ENCODE assay signal across 8 mouse cellular contexts in genomic region chr3:100189444-100189843, GRCm38 (mm10). TPM values are rescaled to one million over a fixed set of nuclear protein-coding genes. Genes with fewer than 3 reads are reported as not detected.
A peak's percentile ranks its signal among the peaks of the same experiment; 100 is the strongest.
DNase-seq lines count a peak whose midpoint lies in the region; ATAC-seq and TF ChIP-seq lines count a peak whose summit lies in the region.

No protein-coding gene starts in this region.

- H3K27ac ChIP-seq in kidney, postnatal 0 days, result no peak overlapping the region
- H3K27ac ChIP-seq in liver, adult 2 months (replicated peaks; ENCODE audit: insufficient read depth, low read depth, low read length), result no peak overlapping the region
- peak overlapping the region; percentile 61 for H3K27ac ChIP-seq in neural tube, embryonic 13.5 days (replicated peaks)

- H3K4me1 ChIP-seq in kidney, postnatal 0 days (replicated peaks; ENCODE audit: insufficient read depth, low read length), result no peaks in the 10 kb centered on the region
- H3K4me1 ChIP-seq in liver, adult 2 months (ENCODE audit: control insufficient read depth, insufficient read depth, low read length), result no peaks in the 10 kb centered on the region; the same call in 1 of the 2 replicates
- H3K4me1 ChIP-seq in neural tube, embryonic 13.5 days (replicated peaks), result peaks cover 3% of the 10 kb centered on the region; the same call in 1 of the 2 replicates

- no peaks in the 10 kb centered on the region for H3K79me2 ChIP-seq in liver, adult 2 months (ENCODE audit: control insufficient read depth, insufficient read depth, low read length)

- H3K9ac ChIP-seq in kidney, postnatal 0 days (ENCODE audit: low read depth, low read length), result no peak overlapping the region
- no peak overlapping the region for H3K9ac ChIP-seq in liver, adult 2 months (ENCODE audit: low read depth, low read length)
- H3K9ac ChIP-seq in neural tube, embryonic 13.5 days, result no peak overlapping the region

- no peaks in the 10 kb centered on the region for H3K27me3 ChIP-seq in kidney, postnatal 0 days (ENCODE audit: insufficient read depth, low read length)
- H3K27me3 ChIP-seq in liver, adult 2 months (ENCODE audit: control insufficient read depth, insufficient read depth, low read length), result no peaks in the 10 kb centered on the region
- no peaks in the 10 kb centered on the region for H3K27me3 ChIP-seq in neural tube, embryonic 13.5 days

- 50% methylated on average over 1 of the region's 1 CpGs for WGBS in kidney, postnatal 0 days
- WGBS in liver, adult 2 months, result 55% methylated on average over 1 of the region's 1 CpGs
- 38% methylated on average over 1 of the region's 1 CpGs for whole genome bisulfite sequencing in neural tube, embryonic 13.5 days

- DNase-seq in 416B (ENCODE audit: low read depth) (peak; percentile 73), R1 (ENCODE audit: low read depth, low spot score) (peak; percentile 71)
- DNase-seq in cerebellum, postnatal 36 days, result peak; percentile 33 to 69
- peak; percentile 20 for DNase-seq in gastrocnemius, postnatal 14 days
- DNase-seq in kidney, postnatal 0 days (ENCODE audit: low spot score), result peak; percentile 81
- DNase-seq in liver, adult 2 months (ENCODE audit: extremely low read depth, low read depth, low spot score), result peak; percentile 45
- DNase-seq in urinary bladder, postnatal 36 days (ENCODE audit: low spot score in 2 of 2), result peak; percentile 14 to 41

- H3K36me3 ChIP-seq in kidney, postnatal 0 days (ENCODE audit: insufficient read depth, low read length), result no peaks in the 10 kb centered on the region
- H3K36me3 ChIP-seq in liver, adult 2 months (ENCODE audit: control insufficient read depth, insufficient read depth, low read length), result peaks cover 67% of the 10 kb centered on the region
- peaks cover 63% of the 10 kb centered on the region for H3K36me3 ChIP-seq in neural tube, embryonic 13.5 days

- no peak for TF ChIP-seq POLR2A in liver, adult 2 months (IDR thresholded peaks at IDR 0.05; ENCODE audit: extremely low read depth, insufficient read depth, low read length)

- peak; percentile 71; the same call in 1 of the 2 replicates for ATAC-seq in kidney, postnatal 0 days (replicated peaks; ENCODE audit: low FRiP score, low read depth)
- peak; percentile 90 for ATAC-seq in neural tube, embryonic 13.5 days (ENCODE audit: low read depth)

- H3K4me3 ChIP-seq in kidney, postnatal 0 days (replicated peaks; ENCODE audit: low read depth, low read length), result no peak overlapping the region
- no peak overlapping the region for H3K4me3 ChIP-seq in liver, adult 2 months (ENCODE audit: insufficient read depth, low read depth, low read length)
- H3K4me3 ChIP-seq in neural tube, embryonic 13.5 days, result no peak overlapping the region

- no peaks in the 10 kb centered on the region for H3K9me3 ChIP-seq in kidney, postnatal 0 days (replicated peaks; ENCODE audit: low read length)
- H3K9me3 ChIP-seq in neural tube, embryonic 13.5 days, result no peaks in the 10 kb centered on the region

- intact Hi-C loops in gastrocnemius, postnatal 14 days (cut with DNase I; ENCODE audit: low total_unique reads), result no loop called here

- no peak overlapping the region for H3K4me2 ChIP-seq in kidney, postnatal 0 days (ENCODE audit: low read length)
- H3K4me2 ChIP-seq in neural tube, embryonic 13.5 days, result no peak overlapping the region

- peak; percentile 85 for TF ChIP-seq CTCF in kidney, postnatal 0 days (IDR thresholded peaks at IDR 0.05; ENCODE audit: low read depth)
- TF ChIP-seq CTCF in liver, adult 2 months (IDR thresholded peaks at IDR 0.05; ENCODE audit: low read depth, low read length), result no peak

RNA-seq across cellular contexts. Expression of gene Wdr3, which starts 27.2 kb away (rescaled TPM):
- 10 to 100 TPM in 1 of 2 experiments, 1 to 10 TPM in 1; 9.2 to 12.2 TPM for total RNA-seq in gastrocnemius, postnatal 14 days (2021)
- polyA plus RNA-seq in kidney, postnatal 0 days (2015; fragmentation: Nextera tagmentation; extraction: Ambion mirVana), result 30.2 and 31.7 TPM in 2 replicates
- total RNA-seq in liver, adult 2 months (2014; rRNA removed), result 10.4 and 12.4 TPM in 2 replicates
- 5.6 and 7.3 TPM in 2 replicates for polyA plus RNA-seq in liver, adult 2 months (2012; rRNA removed)
- polyA plus RNA-seq in neural tube, embryonic 13.5 days (2015; fragmentation: Nextera tagmentation; extraction: Ambion mirVana), result 33.0 and 36.9 TPM in 2 replicates

RNA-seq across cellular contexts. Expression of gene Gdap2, which starts 27.3 kb away (rescaled TPM):
- total RNA-seq in gastrocnemius, postnatal 14 days (2021), result 1 to 10 TPM; 5.6 to 5.9 TPM
- polyA plus RNA-seq in kidney, postnatal 0 days (2015; fragmentation: Nextera tagmentation; extraction: Ambion mirVana), result 25.7 and 28.3 TPM in 2 replicates
- total RNA-seq in liver, adult 2 months (2014; rRNA removed), result 24.2 and 33.0 TPM in 2 replicates
- polyA plus RNA-seq in liver, adult 2 months (2012; rRNA removed), result 21.1 and 21.9 TPM in 2 replicates
- polyA plus RNA-seq in neural tube, embryonic 13.5 days (2015; fragmentation: Nextera tagmentation; extraction: Ambion mirVana), result 39.8 and 43.6 TPM in 2 replicates

Comparison
In these comparisons a context has a peak if more than half of its experiments do, and no peak if none do; other contexts are left out.
1. DNase-seq: peak in every context shown above with its lines; median percentile 81 in kidney, postnatal 0 days; 73 in 416B; 71 in R1; 51 in cerebellum, postnatal 36 days; 45 in liver, adult 2 months; 28 in urinary bladder, postnatal 36 days; 20 in gastrocnemius, postnatal 14 days.